Mouse (Mus musculus) kidney, postnatal 0 days (tissue): ENCODE data around the gene Gm21987. TPM values are rescaled to one million over a fixed set of nuclear protein-coding genes. Genes with fewer than 3 reads are reported as not detected.

Experiments
- ATAC-seq: fragments of 200-750 bp; cut with Nextera tagmentation; replicated peaks from 2 replicates; pipeline ENCODE4 v1.8.0; 2017; ENCODE audit warnings: low read depth, moderate number of reproducible peaks, moderate TSS enrichment, moderate library complexity; ENCODE audit not compliant: low FRiP score
- DNase-seq: peaks from one replicate; pipeline ENCODE4 v3.0.0-alpha.2; 2016; ENCODE audit warnings: low spot score
- H3K27ac ChIP-seq: fragments of 300-500 bp; sonication (generic); 2 replicates; pipeline ENCODE4 v1.5.1; 2014; ENCODE audit warnings: mild to moderate bottlenecking
- H3K27me3 ChIP-seq: fragments of 300-500 bp; sonication (generic); 2 replicates; pipeline ENCODE4 v1.6.1; 2014; ENCODE audit warnings: low read length, mixed read lengths; ENCODE audit not compliant: insufficient read depth
- H3K36me3 ChIP-seq: fragments of 300-500 bp; sonication (generic); 2 replicates; pipeline ENCODE4 v1.6.1; 2014; ENCODE audit warnings: low read length, mixed read lengths; ENCODE audit not compliant: insufficient read depth
- H3K4me1 ChIP-seq: fragments of 300-500 bp; sonication (generic); replicated peaks from 2 replicates; pipeline ENCODE4 v1.6.1; 2014; ENCODE audit warnings: antibody characterized with exemption, low read length, mixed read lengths; ENCODE audit not compliant: insufficient read depth
- H3K4me2 ChIP-seq: fragments of 300-500 bp; sonication (generic); 2 replicates; pipeline ENCODE4 v1.6.1; 2014; ENCODE audit warnings: mild to moderate bottlenecking, low read length, moderate library complexity, mixed read lengths
- H3K4me3 ChIP-seq: fragments of 300-500 bp; sonication (generic); replicated peaks from 2 replicates; pipeline ENCODE4 v1.5.1; 2014; ENCODE audit warnings: low read depth, low read length
- H3K9ac ChIP-seq: fragments of 300-500 bp; sonication (generic); 2 replicates; pipeline ENCODE4 v1.6.1; 2014; ENCODE audit warnings: low read depth, low read length
- H3K9me3 ChIP-seq: fragments of 300-500 bp; sonication (generic); replicated peaks from 2 replicates; pipeline ENCODE4 v1.6.1; 2016; ENCODE audit warnings: low read length, inconsistent platforms, mixed read lengths
- CTCF ChIP-seq: IDR thresholded peaks from 2 replicates; pipeline ENCODE4 v1.5.1; 2016; ENCODE audit warnings: antibody characterized with exemption, low read depth, mild to moderate bottlenecking, moderate library complexity
- WGBS: fragments of 180-500 bp; shearing (Covaris S2); extraction: QIAGEN DNeasy Blood & Tissue Kit; methylation state at CpG from one replicate; pipeline ENCODE4 v1.1.7; 2014; 5-methylcytosine and 5-hydroxymethylcytosine counted together
- polyA plus RNA-seq: library from polyadenylated mRNA; unstranded; fragments of >200 nt; fragmentation: Nextera tagmentation; extraction: Ambion mirVana; gene quantifications from 2 replicates; pipeline ENCODE4 v1.2.1, GENCODE M21; 2015

The Gm21987 gene
- polyA plus RNA-seq, 1 experiment from 2014 or later: not detected

- Histone ChIP-seq H3K4me3 (no peak overlapping the region), H3K27me3 (no peaks in the 10 kb centered on the region), H3K36me3 (no peaks in the 10 kb centered on the region), H3K27ac (no peak overlapping the region), H3K9me3 (no peaks in the 10 kb centered on the region), H3K4me2 (no peak overlapping the region), H3K4me1 (no peaks in the 10 kb centered on the region), H3K9ac (no peak overlapping the region)
- 85% methylated on average over 6 of the region's 6 CpGs for WGBS
- no peak for DNase-seq
- TF ChIP-seq CTCF: no peak
- ATAC-seq: no peak
Observed at GRCm38 (mm10) chr16:38385184-38385634, 38.4 kb downstream of the Gm21987 start.

- DNase-seq (no peak), ATAC-seq (no peak)
- H3K4me1 ChIP-seq: no peaks in the 10 kb centered on the region
- H3K9me3 ChIP-seq: no peaks in the 10 kb centered on the region
- no peak overlapping the region for H3K4me2 ChIP-seq
- H3K4me3 ChIP-seq: no peak overlapping the region
- no peak overlapping the region for H3K9ac ChIP-seq
- no peak overlapping the region for H3K27ac ChIP-seq
- WGBS: 96% methylated on average over 4 of the region's 4 CpGs
- no peaks in the 10 kb centered on the region for H3K36me3 ChIP-seq
- H3K27me3 ChIP-seq: no peaks in the 10 kb centered on the region
- no peak for TF ChIP-seq CTCF
Observed at GRCm38 (mm10) chr16:38385700-38386099, 38.9 kb downstream of the Gm21987 start.

- no peak overlapping the region for H3K27ac ChIP-seq
- no peak overlapping the region for H3K4me3 ChIP-seq
- H3K4me2 ChIP-seq: no peak overlapping the region
- no peaks in the 10 kb centered on the region for H3K4me1 ChIP-seq
- no peaks in the 10 kb centered on the region for H3K36me3 ChIP-seq
- H3K9me3 ChIP-seq: no peaks in the 10 kb centered on the region
- ATAC-seq: no peak
- TF ChIP-seq CTCF: no peak
- H3K9ac ChIP-seq: no peak overlapping the region
- H3K27me3 ChIP-seq: no peaks in the 10 kb centered on the region
- WGBS: 91% methylated on average over 6 of the region's 6 CpGs
- no peak for DNase-seq
Observed at GRCm38 (mm10) chr16:38387389-38387788, 40.5 kb downstream of the Gm21987 start.

- no peak for TF ChIP-seq CTCF
Observed at GRCm38 (mm10) chr16:38388757-38389156, 41.9 kb downstream of the Gm21987 start.

GRCm38 (mm10) chr16:38389284-38389893 is 42.5 kb downstream of the Gm21987 start:
- DNase-seq (no peak), ATAC-seq (no peak)
- Histone ChIP-seq H3K27ac (no peak overlapping the region), H3K4me1 (no peaks in the 10 kb centered on the region), H3K9ac (no peak overlapping the region), H3K4me2 (no peak overlapping the region), H3K4me3 (no peak overlapping the region), H3K27me3 (no peaks in the 10 kb centered on the region), H3K36me3 (no peaks in the 10 kb centered on the region), H3K9me3 (no peaks in the 10 kb centered on the region)
- WGBS: 53% methylated on average over 8 of the region's 8 CpGs
- TF ChIP-seq CTCF: no peak

More at GRCm38 (mm10) chr16:38388757-38389156, 41.9 kb downstream of the Gm21987 start:
- Histone ChIP-seq H3K27me3 (no peaks in the 10 kb centered on the region), H3K9me3 (no peaks in the 10 kb centered on the region), H3K27ac (no peak overlapping the region), H3K4me3 (no peak overlapping the region), H3K4me1 (no peaks in the 10 kb centered on the region), H3K9ac (no peak overlapping the region), H3K36me3 (no peaks in the 10 kb centered on the region), H3K4me2 (no peak overlapping the region)
- no peak for DNase-seq
- 64% methylated on average over 6 of the region's 6 CpGs for WGBS
- no peak for ATAC-seq

GRCm38 (mm10) chr16:38390322-38390721 is 43.5 kb downstream of the Gm21987 start:
- H3K27me3 ChIP-seq: no peaks in the 10 kb centered on the region
- no peaks in the 10 kb centered on the region for H3K36me3 ChIP-seq
- peaks cover 3% of the 10 kb centered on the region; the same call in 1 of the 2 replicates for H3K4me1 ChIP-seq
- ATAC-seq: no peak
- no peak overlapping the region for H3K4me2 ChIP-seq
- no peak for DNase-seq
- no peak overlapping the region for H3K9ac ChIP-seq
- no peaks in the 10 kb centered on the region for H3K9me3 ChIP-seq
- H3K27ac ChIP-seq: no peak overlapping the region
- WGBS: 86% methylated on average over 7 of the region's 7 CpGs
- no peak overlapping the region for H3K4me3 ChIP-seq
- TF ChIP-seq CTCF: no peak
